Mouse (Mus musculus) kidney, postnatal 25 days (tissue): Measurements from ENCODE around the gene Zswim4.

Experiments used
- DNase-seq, 2 experiments: peaks; one replicate each; pipeline ENCODE4 v3.0.0; 2021; ENCODE audit warnings: mixed read lengths in 2 of 2

Zswim4 gene

DNA sequence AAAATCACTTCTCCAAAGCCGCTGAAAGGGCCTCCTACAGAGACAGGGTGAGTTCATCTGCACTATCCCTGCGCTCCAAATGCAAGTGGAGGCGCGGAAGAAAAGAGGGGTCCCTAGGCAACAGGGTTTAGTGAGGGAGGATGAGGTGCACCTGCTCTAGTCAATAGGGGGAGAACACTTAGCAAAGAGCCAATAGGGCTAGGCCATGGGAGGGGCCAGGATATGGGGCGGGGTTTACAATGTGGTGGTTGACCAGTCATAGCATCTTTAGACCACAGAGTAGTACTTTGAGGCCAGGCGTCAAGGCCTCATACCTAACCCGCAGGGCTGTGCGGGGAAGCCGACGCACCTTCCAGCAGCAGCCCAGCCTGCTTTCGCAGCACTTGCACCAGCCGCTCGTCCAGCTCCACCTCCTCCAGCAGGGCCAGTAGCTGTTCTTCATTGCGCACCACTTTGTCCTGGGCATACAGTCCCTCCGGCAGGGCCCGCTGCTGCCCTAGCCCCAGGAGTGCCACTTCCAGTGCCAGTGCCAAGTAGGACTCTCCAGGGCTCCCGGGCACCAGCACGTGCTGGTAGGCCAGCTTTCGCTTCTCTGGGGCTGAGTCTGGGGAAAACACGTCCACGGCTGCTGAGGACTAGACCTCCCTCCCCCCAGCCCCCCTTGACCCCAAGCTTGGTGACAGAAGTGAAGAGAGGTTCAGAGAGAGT, 13.4 kb downstream of the Zswim4 start:
- no peak for DNase-seq

DNA sequence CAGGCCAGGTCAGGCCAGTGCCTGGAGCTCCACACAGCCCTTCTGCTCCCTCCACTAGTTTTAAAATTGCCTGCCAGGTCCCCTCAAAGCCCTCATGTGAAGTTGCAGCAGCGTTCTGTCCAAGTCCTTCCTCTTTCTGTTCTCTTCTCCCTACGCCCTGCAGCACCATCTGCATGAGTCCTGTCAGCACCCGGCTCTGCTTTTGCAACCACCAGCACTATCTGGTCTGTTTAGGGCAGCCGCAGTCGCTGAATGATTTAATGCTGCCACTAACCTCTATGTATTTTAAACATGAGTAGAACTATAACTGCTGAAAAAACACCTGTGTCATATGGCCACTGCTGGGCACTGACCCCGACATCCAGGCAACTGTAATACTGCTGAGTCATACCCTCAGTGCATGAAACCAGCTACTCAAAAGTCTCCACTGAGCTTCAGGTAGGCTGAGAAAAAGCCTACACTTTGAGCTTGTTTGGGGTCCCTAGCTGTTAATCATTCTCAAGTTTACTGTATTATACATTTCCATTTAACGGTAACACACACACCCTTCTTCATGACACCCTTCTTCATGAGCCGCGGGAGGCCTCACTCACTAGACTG, 14.2 kb downstream of the Zswim4 start:
- DNase-seq, result no peak

DNA sequence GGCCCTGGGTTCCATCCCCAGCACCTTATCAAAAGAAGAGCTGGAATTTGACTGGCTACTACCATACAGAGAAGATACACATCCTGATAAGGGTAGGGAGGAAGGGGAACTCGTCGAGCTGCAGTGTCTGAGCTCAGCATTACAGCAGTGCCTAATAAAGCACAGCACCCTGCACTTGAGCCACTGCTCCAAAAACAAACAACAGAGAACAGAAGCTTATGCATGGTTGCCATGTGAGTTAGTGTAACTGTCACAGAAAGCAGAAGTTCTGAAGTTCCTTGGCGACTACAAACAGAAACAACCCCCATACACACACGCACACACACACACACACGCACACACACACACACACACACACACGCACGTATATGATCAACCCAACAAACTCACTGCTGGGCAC, 16.8 kb downstream of the Zswim4 start:
- no peak for DNase-seq

DNA sequence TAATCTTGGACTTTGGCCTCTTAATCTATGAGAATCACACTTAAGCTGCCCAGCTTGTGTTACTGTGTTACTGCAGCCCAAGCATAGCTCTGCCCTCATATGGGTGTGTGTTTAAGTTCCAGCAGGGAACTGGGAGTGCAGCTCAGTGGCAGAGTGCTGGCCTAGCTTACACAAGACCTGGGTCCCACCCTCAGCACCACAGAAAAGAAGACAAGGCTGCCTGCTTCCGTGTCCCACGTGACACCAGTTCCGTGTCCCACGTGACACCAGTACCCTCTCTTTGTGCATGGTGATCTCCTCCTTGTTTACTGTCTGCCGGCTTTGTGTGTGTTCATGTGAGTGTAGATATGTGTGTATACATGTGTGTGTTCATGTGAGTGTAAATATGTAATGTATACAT, 18.7 kb downstream of the Zswim4 start:
- no peak for DNase-seq

DNA sequence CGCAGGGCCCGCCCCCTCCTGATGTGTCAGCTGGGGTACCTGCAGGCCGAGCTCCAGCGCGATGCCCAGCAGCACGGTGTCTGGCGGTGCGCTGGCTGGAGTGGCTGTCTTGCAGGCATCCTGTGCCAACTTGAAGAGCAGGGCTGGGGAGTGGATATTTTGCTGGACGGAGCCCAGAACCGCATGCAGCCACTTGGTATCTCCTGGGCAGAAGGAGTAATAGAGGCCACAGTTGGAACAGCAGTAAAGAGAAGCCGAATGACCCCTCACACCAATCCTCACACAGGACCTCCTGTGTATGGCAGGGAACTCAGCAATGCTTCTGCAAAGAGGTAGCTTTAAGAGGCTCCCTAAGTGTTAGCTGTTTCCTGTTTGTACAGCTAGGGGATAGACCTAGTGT, 19.6 kb downstream of the Zswim4 start:
- no peak for DNase-seq

DNA sequence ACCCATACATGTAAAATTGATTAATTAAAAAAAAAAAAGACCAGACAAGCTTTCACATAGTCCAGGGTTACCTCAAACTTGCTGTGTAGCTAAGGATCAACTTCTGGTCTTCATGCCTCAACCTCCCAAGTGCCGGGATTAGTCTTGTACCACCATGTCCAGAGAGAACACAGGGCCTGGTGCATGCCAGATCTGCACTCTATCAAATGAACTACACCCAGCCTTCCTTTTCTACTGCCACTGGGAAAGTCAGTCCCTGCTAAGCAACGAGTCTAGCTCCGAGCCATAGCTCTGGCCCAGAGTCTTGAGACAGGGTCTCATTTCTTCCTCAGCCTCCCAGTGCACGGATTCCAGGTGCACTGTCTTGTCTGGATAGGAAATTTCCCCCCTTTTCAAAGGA, 23.6 kb downstream of the Zswim4 start:
- DNase-seq, result no peak

DNA sequence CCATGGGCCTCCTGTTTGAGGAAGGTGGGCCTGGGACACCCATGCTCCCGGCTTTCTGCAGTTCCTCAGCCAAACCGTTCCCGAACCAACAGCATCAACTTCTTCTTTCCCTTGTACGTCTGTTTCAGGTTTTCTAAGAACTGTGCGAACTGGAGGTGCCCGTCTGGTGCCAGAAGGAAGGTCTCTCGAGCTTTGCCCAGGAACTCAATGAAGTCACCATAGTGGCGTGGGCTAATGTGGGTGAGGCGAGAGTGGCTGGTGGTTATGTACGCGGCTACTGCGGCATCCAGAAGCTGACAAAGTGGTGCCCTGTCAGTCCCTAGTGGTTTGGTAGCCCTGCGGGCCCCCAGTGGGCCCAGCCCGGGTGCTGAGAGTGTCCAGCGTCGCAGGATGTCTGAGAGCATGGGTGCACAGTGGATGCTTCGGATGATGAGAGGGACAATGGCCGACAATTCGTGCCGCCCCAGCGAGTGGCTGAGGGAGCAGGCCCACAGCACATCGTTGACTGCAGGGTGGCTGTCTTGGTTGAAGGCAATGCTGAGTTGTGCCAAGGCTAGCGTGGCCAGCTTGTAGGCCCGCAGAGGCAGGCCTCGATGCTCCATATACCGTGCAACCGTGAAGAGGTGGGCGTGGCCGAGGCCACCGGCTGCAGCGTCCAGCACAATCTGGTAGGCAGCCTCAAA, 24.8 kb downstream of the Zswim4 start:
- peak in 1 of 2 experiments; percentile 37 for DNase-seq

DNA sequence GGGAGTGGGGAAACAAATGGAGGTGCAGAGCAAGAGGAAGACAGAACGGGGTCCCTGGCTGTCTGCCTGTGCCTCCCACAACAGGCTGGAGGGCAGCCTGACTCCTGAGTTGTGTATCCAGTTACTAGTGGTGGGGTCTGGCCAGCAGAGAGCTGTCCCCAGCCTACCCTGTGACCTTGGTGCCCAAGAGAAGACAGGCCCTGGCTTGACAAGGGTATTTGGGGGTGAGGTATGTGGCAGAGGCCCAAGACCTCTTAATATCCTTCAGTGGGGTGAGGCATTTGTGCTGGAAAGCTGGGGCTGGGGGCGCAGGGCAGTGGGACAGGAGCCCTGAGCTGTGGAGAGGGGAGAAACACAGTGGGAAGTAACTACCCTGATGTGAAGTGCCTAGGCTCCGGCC, 25.7 kb downstream of the Zswim4 start:
- DNase-seq, result peak in 1 of 2 experiments; percentile 35

DNA sequence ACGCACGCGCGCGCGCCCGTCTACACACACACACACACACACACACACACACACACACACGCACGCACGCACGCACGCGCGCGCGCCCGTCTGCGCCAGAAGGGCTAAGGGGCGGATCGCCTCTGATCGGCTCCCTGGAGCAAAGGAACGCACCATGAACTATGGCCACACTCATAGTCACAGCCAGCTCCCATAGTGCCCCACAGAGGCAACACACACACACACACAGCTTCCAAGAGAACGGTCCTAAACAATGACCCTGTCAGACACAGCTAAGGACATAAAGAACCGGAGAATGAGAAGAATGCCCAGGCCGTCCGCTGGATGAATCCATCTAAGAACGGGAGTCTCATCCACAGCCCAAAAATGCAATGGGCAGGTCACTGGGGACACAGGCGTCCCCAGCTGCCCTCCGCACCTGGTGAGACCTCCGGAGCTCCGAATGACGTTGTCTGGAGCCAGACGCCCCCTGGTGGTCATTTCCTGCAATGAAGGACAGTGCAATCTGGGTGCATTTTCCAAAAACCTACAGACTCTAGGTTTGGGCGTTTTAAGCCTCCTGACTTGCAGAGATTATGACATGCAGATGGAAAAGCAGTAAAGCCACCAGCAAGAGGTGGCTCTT, 26.6 kb downstream of the Zswim4 start:
- peak; percentile 81 to 90 for DNase-seq

DNA sequence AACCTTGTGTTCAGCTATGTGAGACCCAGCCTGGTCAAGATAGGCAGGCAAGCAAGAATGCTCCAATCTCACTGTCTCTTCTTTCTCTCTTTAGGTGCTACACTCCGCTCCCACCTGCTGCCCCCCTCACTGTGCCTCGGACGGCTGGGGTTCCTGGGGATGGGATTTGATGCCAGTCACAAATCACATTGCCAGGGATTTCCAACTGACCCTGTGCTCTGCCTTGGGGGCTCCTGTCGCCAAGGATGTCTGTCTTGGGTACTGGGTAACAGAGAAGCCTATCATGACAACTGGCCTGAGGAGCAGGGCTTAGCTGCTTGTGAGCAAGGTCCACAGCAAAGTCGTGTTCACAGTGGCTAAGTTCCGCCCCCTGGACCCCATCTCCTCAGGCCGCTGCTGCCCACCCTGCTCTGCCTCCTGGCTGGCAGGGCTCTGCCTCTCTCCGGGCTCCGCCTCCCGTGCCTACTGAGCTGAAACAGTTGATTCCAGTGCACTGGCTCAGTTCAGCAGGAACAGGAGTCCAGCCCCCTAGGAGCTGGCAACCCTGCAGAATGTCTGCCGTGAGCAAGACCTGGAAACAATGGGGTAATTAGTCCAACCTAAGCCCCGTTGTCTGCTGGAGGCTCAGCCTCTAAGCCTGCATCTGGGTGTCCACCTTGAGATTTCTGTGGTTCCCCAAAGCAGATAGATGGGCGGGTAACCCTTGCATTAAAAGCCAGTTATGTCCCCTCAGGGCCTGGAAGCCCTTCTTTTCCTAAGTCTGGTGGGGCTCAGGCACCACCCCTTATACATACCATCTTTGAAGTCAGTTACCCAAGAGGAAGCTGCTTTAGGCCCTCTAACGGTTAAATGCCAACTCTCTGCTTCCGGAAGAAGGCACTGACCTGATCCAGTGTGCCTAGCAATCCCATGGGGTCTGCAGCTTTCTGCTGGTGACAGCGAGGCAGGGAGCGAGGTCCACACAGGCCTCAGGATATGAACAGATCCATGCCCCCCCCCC, 28.2 kb downstream of the Zswim4 start:
- peak; percentile 60 to 69 for DNase-seq

DNA sequence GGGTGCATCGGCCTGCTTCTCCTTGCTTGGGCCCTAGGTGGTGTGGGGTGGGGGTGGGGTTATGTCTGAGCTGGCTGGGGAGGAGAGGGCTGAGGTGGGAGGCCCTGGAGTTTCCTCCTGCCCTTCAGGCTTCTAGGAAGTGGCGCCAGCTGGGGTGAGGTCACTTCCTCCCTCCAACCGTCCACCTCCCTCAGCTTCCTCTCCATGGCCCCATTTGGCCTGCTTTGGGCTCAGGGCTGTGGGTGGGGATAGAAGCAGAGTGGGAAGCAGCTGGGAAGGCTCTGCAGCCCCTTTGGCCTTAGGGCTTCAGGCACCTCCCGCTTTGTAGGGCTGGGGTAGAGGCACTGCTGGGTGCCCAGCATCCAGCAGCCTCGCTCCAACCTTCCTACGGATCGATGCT, 29.0 kb downstream of the Zswim4 start:
- DNase-seq, result peak; percentile 65 to 86

DNA sequence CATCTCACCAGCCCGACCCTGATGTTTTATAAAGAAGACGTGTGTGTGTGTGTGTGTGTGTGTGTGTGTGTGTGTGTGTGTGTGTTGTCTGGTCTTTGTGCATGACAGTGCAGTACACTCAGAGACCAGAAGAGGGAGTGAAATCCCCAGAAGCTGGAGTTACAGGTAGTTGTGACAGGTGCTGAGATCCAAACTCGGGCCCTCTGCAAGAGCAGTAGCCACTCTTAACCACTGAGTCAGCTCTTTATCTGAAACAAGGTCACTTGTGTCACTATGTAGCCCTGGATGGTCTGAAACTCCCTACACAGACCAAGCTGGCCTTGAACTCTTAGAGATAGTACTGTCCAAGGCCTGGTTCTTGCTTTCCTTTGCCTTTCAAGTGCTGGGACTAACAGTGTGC, 30.2 kb downstream of the Zswim4 start:
- no peak for DNase-seq

DNA sequence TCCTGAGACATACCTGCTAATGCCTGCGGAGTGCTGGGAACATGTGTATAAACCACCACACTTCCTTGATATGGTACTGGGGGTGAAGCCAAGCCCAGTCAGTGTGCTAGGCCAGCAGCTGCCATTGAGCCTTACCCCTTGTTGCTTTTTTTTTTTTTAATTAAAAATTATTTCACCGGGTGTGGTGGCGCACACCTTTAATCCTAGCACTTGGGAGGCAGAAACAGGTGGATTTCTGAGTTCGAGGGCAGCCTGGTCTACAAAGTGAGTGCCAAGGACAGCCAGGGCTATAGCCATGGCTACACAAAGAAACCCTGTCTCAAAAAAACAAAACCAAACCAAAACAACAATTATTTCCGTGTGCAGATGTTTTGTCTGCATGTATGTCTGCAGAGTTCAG, 31.8 kb downstream of the Zswim4 start:
- no peak for DNase-seq

DNA sequence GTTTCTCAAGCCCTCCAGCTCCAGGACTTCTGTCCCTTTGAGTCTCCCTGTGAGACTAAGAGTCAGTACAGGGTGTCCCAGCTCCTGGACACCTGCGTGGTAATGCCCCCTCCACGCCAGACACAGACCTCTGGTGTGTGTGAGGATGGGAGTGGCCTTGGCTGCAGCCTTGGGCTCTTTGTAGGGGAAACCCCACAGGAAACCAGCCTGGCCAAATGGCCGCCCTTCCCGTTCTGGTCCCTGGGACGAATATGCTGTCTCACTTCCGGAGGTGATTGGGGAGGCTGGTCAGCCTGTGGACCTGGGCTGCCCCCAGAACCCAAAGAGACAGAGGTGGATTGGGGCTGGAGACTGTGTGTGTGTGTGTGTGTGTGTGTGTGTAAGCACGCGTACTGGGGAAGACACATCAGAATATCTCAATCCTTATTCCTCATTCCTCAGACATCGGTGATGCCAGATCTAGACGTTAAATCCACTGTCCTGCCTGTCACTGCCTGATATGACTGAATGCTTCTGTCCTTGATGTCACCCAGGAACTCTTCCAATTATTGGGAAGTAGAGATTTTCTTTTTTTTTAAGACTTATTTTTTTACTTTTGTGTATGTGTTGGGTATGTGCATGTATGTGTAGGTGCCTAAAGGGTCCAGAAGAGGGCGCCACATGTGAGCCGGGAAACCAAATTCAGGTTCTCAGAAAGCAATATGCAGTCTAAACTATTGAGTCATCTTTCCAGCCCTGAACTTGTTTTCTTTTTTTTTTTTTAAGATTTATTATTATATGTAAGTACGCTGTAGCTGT, 32.7 kb downstream of the Zswim4 start:
- DNase-seq, result peak; percentile 77 to 89

DNA sequence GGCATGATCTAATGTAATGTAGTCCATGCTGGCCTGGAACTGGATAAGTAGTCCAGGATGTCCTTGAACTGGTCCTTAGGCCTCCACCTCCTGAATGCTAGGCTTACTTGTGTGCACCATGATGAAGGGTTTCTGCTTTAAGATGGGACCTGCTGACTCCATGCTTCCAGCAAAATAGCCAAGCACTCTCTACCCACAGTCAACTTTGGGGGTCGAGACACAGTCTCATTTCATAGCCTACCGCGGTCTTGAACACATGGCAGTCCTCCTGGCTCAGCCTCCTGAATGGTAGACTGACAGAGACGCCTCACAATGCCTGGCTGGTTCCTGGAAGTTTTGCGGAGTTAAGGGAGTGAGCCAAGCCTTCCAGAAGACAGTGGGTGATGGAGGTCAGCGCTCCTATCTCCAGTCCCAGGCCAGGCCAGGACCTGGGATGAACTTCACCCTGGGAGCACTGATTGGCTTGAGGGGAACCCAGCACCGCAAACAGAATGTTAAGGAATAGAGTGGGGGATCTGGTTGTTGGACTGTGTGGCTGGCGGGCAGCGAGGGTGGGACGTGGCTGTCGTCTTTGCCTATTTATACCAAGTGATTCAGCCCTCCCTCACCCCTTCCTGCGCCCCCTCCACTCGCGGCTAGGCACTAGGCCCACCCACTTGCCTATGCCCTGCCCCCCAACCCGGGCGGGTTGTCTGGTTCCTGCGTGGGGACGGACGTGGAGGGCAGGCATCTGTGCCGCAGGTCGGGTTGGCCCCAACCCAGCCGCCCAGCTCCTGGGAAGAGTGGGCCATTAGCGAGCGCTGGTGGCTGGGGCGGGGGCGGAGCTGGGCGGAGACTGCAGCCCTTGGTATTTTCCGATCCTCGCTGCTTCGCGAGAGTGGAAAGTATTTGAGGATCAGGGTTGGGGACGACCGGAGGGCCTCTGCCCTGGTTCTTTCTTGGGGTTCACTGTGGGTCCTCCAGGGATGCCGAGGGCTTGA, 33.6 kb downstream of the Zswim4 start:
- DNase-seq, result peak; percentile 86 to 95

DNA sequence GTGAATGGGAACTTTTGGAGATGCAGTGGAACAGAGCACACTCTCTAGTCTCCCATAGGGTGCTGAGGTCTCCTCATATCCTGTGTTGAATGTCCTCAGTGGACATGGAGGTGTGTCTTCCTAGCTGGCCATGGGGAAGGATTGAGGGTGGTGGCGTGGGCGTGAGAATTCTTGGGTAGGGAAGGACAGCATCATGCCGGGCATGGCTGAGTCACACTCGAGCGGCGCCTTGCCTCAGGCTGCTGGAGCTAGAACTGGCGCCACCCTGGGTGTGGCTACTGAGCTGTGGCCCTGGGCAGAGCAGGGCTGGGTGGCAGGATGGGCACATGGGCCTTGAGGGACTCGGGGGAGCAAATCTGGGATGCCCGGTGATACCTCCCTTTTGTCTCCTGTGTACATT, 34.4 kb downstream of the Zswim4 start:
- DNase-seq, result peak; percentile 55 to 82

DNA sequence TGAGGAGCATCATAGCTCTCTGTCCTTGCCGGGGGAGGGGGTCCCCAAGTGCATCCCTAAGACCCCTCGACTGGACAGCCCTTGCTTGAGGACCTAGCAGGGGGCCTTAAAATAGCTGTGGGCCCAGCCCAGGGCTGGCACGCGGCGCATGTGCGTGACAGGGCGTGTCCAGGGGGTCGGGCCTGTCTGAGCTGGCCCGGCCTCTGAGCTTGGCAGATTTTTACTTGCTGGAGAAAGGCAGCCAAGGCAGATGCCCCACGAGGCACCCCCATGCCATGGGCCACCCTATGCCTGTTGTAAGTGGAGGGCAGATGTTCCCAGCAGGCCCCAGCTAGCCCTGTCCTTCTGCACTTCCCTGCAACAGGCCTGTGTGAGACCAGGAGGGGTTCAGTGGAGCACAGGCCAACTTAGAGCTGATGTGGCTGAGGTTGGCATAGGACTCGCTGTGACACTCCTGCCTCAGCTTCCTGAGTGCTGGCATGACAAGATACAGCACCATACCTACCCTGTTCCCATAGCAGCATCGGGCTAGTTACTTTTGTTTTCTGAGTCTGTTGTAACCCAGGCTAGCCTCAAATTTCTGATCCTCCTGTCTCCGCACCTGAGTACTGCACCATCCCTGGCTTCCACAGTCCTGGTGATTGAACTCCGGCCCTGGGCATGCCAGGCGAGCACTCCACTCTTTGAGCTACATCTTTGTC, 35.2 kb downstream of the Zswim4 start:
- peak; percentile 73 to 92 for DNase-seq

DNA sequence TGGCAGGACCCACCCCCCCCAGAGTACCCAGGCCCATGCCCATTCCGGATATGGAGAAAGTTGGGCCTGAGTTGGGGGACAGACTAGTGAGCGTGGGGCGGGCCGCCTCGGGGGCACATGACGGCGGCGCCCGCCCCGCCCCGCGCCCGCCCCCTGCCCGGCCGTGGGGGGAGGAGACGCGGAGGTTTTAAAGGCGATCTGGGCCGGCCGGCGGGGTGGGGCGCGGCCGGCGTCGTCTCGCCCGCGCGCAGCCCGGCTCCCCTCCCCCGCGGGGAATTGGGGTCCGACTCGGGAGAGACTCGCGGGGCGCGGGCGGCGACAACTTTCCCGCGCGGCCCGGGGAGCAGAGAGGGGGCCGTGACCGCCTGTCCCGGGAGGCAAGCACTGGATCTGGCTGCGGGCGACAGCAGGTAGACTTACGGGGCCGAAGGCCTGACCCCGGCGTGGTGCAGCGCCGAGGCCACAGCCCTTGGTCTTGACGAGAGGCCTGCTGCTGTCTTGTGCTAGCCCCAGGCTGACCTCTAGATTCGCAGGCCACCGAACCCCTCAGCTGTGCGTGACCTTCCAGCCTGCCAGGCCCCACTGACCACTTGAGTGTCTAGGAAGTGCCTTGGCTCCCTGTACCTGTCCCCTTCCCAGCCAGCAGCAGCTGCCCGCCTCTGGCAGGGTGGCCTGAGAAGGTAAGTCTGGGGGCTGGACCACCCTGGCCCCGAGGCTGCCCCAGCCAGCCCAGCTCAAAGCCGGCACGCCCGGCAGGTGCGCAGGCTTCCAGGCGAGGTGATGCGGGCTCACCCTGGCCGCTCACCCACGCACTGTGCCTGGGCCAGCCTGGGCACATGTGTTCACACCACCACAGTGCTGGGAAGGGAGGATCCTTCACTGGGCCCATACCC, 36.0 kb downstream of the Zswim4 start:
- DNase-seq, result peak; percentile 79 to 91

DNA sequence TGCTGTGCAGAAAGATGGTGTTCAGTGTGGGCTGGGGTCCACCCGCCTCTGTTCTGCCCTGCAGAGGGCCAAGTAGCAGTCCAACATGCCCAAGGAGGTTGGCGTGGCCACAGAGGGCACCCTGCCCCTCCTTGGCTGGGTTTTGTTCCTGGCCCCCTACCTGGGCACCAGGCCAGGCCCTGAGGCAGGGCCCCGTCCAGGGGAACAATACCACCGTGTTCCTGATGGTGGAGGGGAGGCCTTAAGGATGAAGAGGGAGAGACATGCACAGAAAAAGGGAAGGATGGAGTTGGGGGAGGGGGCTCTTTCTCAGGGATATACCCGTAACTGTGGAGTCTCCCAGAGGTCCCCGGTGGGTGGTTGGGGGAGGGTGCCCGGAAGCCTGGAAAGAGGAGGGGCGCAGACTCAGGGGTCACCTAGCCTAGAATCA, 36.7 kb downstream of the Zswim4 start:
- DNase-seq, result no peak
